Comparison of ENCODE assay signal across 12 mouse cellular contexts in genomic region chr1:39702216-39703046, GRCm38 (mm10). TPM values are rescaled to one million over a fixed set of nuclear protein-coding genes. Genes with fewer than 3 reads are reported as not detected.
DNase-seq lines count a peak whose midpoint lies in the region; ATAC-seq and TF ChIP-seq lines count a peak whose summit lies in the region.
"Had no signal": no experiment of that assay in that cellular context is flagged by ENCODE, and none has a peak within 500 bp of the region (broad histone marks: within the 10 kb centered on the region; RNA-seq: fewer than 3 reads in every experiment).

No protein-coding gene starts in this region.

- 25% methylated on average over 18 of the region's 18 CpGs for WGBS in heart, embryonic 15.5 days
- WGBS in embryonic facial prominence, embryonic 13.5 days, result 10% methylated on average over 18 of the region's 18 CpGs

- intact Hi-C loops in heart, postnatal 10 days (cut with DNase I), result no loop called here

- H3K9ac ChIP-seq in heart, embryonic 15.5 days, result no peak overlapping the region
- no peak overlapping the region; the same call in 1 of the 2 replicates for H3K9ac ChIP-seq in embryonic facial prominence, embryonic 13.5 days

- no peak for TF ChIP-seq CTCF in brain, embryonic 14.5 days (IDR thresholded peaks at IDR 0.05; ENCODE audit: borderline replicate concordance, extremely low read depth, insufficient read depth, insufficient read length)

- no peaks in the 10 kb centered on the region for H3K36me3 ChIP-seq in heart, embryonic 15.5 days
- no peaks in the 10 kb centered on the region for H3K36me3 ChIP-seq in embryonic facial prominence, embryonic 13.5 days

- ATAC-seq in heart, embryonic 15.5 days (replicated peaks; ENCODE audit: insufficient number of reproducible peaks, insufficient read depth, low FRiP score, low read depth), result no peak
- no peak for ATAC-seq in embryonic facial prominence, embryonic 13.5 days (ENCODE audit: insufficient number of reproducible peaks, insufficient read depth, low FRiP score, low TSS enrichment, low read depth)

- no peak for DNase-seq in heart, postnatal 10 days
- peak; percentile 42 for DNase-seq in brain, embryonic 14.5 days (ENCODE audit: low read depth)
- DNase-seq in mesoderm, embryonic 11.5 days (ENCODE audit: low read depth, low spot score), result peak; percentile 70
- no peak for DNase-seq in spleen, postnatal 10 days (ENCODE audit: low spot score in 2 of 2)
- no peak for DNase-seq in cerebellum, adult 18-20 months
- no peak for DNase-seq in cerebellum, adult 11 months
- DNase-seq: lung, postnatal 36 days; thymus, postnatal 36 days had no signal

- no peak for TF ChIP-seq POLR2A in brain, embryonic 14.5 days (IDR thresholded peaks at IDR 0.05; ENCODE audit: borderline replicate concordance, extremely low read depth, insufficient read depth, insufficient read length, poor library complexity, severe bottlenecking)

- H3K27ac ChIP-seq in heart, embryonic 15.5 days, result no peak overlapping the region
- peak overlapping the region; percentile 80 for H3K27ac ChIP-seq in embryonic facial prominence, embryonic 13.5 days

- no peaks in the 10 kb centered on the region for H3K27me3 ChIP-seq in heart, embryonic 15.5 days
- no peaks in the 10 kb centered on the region for H3K27me3 ChIP-seq in embryonic facial prominence, embryonic 13.5 days

- no peak overlapping the region for H3K4me3 ChIP-seq in heart, embryonic 15.5 days
- no peak overlapping the region for H3K4me3 ChIP-seq in embryonic facial prominence, embryonic 13.5 days
- H3K4me3 ChIP-seq: erythroblast, embryonic 14.5 days had no signal

- 0 out of 2 replicates have a peak overlapping the region, but pooled peaks have one; percentile 20 for H3K4me2 ChIP-seq in heart, embryonic 15.5 days
- H3K4me2 ChIP-seq in embryonic facial prominence, embryonic 13.5 days, result peak overlapping the region; percentile 29; the same call in 1 of the 2 replicates

- no peaks in the 10 kb centered on the region for H3K9me3 ChIP-seq in heart, embryonic 15.5 days (replicated peaks)
- H3K9me3 ChIP-seq in embryonic facial prominence, embryonic 13.5 days, result no peaks in the 10 kb centered on the region

- peaks cover 34% of the 10 kb centered on the region for H3K4me1 ChIP-seq in heart, embryonic 15.5 days (replicated peaks)
- H3K4me1 ChIP-seq in embryonic facial prominence, embryonic 13.5 days, result peaks cover 58% of the 10 kb centered on the region

RNA-seq across cellular contexts. Expression of gene Rfx8, which starts 18.4 kb away (rescaled TPM):
- polyA plus RNA-seq in heart, embryonic 15.5 days (2015; fragmentation: Nextera tagmentation; extraction: Ambion mirVana), result 0.43 and 0.70 TPM in 2 replicates
- under 1 TPM; 0.53 to 0.55 TPM for total RNA-seq in heart, postnatal 10 days (2021)
- 0.22 and 0.25 TPM in 2 replicates for polyA plus RNA-seq in brain, embryonic 14.5 days (2012; rRNA removed)
- polyA plus RNA-seq in embryonic facial prominence, embryonic 13.5 days (2015; fragmentation: Nextera tagmentation; extraction: Ambion mirVana), result 1.8 and 2.1 TPM in 2 replicates
- total RNA-seq: MEL had no signal

RNA-seq across cellular contexts. Expression of gene Creg2, which starts 51.2 kb away (rescaled TPM):
- polyA plus RNA-seq in heart, embryonic 15.5 days (2015; fragmentation: Nextera tagmentation; extraction: Ambion mirVana), result 0.01 and 0.14 TPM in 2 replicates
- not detected for total RNA-seq in heart, postnatal 10 days (2021)
- 1.4 and 4.7 TPM in 2 replicates for polyA plus RNA-seq in brain, embryonic 14.5 days (2012; rRNA removed)
- polyA plus RNA-seq in embryonic facial prominence, embryonic 13.5 days (2015; fragmentation: Nextera tagmentation; extraction: Ambion mirVana), result 0.21 and 0.22 TPM in 2 replicates
- total RNA-seq: MEL had no signal
- polyA plus RNA-seq: erythroblast, embryonic 14.5 days had no signal

Comparison
In these comparisons a context has a peak if more than half of its experiments do, and no peak if none do; other contexts are left out.
1. DNase-seq: peak in brain, embryonic 14.5 days (single experiment) and mesoderm, embryonic 11.5 days (single experiment); none in heart, postnatal 10 days (0 of 2), spleen, postnatal 10 days (0 of 2), cerebellum, adult 18-20 months (0 of 2) and cerebellum, adult 11 months (single experiment).